Mouse (Mus musculus): Measurements from ENCODE around the gene Agap1. TPM values are rescaled to one million over a fixed set of nuclear protein-coding genes. Genes with fewer than 3 reads are reported as not detected.
A peak's percentile ranks its signal among the peaks of the same experiment; 100 is the strongest.
"Not testable (repeated sequence)": the region's sequence is repeated elsewhere in the genome, so short reads cannot be mapped to it uniquely, and the experiment has no call there.

The Agap1 gene
- polyA plus RNA-seq, 1 experiment from 2014 or later: 11.5 TPM

DNA sequence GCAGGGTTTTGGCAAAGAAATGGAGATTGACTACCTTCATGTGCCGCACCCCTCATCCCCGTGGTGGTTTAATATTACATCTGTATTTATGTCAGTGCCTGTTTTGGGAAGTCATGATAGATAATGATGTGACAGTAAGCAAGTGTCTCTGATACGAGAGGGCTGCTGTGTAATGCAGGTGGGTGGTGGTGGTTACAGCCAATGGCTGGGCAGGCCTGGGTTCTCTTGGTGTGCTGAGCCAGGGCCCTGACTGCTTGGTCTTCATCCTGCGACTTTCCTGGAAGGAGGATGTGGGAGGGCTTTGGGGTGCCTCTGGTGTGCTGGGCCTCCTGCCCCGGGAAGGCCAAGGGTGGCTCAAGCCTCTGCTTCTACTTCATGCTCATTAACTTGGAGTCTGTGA lies 28.2 kb downstream of the Agap1 start:
- no peaks in the 10 kb centered on the region for H3K36me3 ChIP-seq
- 36% methylated on average over 5 of the region's 5 CpGs for WGBS
- H3K27ac ChIP-seq: no peak overlapping the region
- H3K4me3 ChIP-seq: no peak overlapping the region
- H3K9me3 ChIP-seq: no peaks in the 10 kb centered on the region
- H3K27me3 ChIP-seq: no peaks in the 10 kb centered on the region
- H3K4me2 ChIP-seq: no peak overlapping the region
- H3K9ac ChIP-seq: no peak overlapping the region
- ATAC-seq (ENCODE audit: borderline replicate concordance, extremely low read depth, low FRiP score, low TSS enrichment): no peak
- peaks cover 26% of the 10 kb centered on the region for H3K4me1 ChIP-seq

- 85% methylated on average over 6 of the region's 6 CpGs for WGBS
- Histone ChIP-seq H3K9ac (no peak overlapping the region), H3K4me2 (no peak overlapping the region), H3K4me1 (peaks cover 14% of the 10 kb centered on the region), H3K27me3 (no peaks in the 10 kb centered on the region), H3K36me3 (no peaks in the 10 kb centered on the region), H3K27ac (no peak overlapping the region), H3K9me3 (no peaks in the 10 kb centered on the region), H3K4me3 (no peak overlapping the region)
- ATAC-seq (ENCODE audit: borderline replicate concordance, extremely low read depth, low FRiP score, low TSS enrichment): no peak
Observed at GRCm38 (mm10) chr1:89486891-89487290, 32.3 kb downstream of the Agap1 start.

GRCm38 (mm10) chr1:89489111-89489971 lies 34.7 kb downstream of the Agap1 start:
- peaks cover 9% of the 10 kb centered on the region for H3K4me1 ChIP-seq
- no peak overlapping the region for H3K9ac ChIP-seq
- H3K9me3 ChIP-seq: no peaks in the 10 kb centered on the region
- peak; percentile 37; the same call in 1 of the 2 replicates for ATAC-seq (ENCODE audit: borderline replicate concordance, extremely low read depth, low FRiP score, low TSS enrichment)
- H3K4me3 ChIP-seq: no peak overlapping the region
- no peak overlapping the region for H3K4me2 ChIP-seq
- no peaks in the 10 kb centered on the region for H3K36me3 ChIP-seq
- no peak overlapping the region for H3K27ac ChIP-seq
- H3K27me3 ChIP-seq: no peaks in the 10 kb centered on the region
- WGBS: 47% methylated on average over 17 of the region's 17 CpGs

DNA sequence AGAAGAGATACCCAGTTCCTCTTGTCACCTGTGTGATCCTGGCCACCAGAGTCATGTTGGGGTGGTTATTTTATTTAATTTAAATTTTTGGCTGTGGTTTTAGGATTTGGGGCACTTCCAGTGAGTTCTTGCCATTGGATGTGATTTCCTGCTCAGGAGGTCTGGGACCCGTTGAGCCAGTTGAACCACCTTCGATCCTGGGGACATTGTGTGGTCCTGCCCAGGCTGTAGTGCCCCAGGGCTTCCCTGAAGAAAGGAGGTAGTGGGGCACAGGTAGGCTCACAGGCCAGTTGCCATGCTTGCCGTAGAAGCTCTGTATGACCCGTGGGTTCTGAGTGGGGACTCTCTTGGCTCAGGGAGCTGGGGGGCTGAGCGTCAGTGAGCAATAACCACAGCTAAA lies 38.6 kb downstream of the Agap1 start:
- Histone ChIP-seq H3K4me1 (peaks cover 34% of the 10 kb centered on the region), H3K9ac (no peak overlapping the region), H3K4me2 (no peak overlapping the region), H3K27ac (no peak overlapping the region), H3K9me3 (no peaks in the 10 kb centered on the region), H3K4me3 (no peak overlapping the region), H3K36me3 (no peaks in the 10 kb centered on the region), H3K27me3 (no peaks in the 10 kb centered on the region)
- no peak for ATAC-seq (ENCODE audit: borderline replicate concordance, extremely low read depth, low FRiP score, low TSS enrichment)
- whole genome bisulfite sequencing: 77% methylated on average over 5 of the region's 5 CpGs

GRCm38 (mm10) chr1:89494816-89495215 lies 40.2 kb downstream of the Agap1 start:
- Histone ChIP-seq H3K27ac (peak overlapping the region; percentile 51), H3K4me1 (peaks cover 37% of the 10 kb centered on the region), H3K36me3 (no peaks in the 10 kb centered on the region), H3K4me3 (no peak overlapping the region), H3K9ac (no peak overlapping the region), H3K4me2 (no peak overlapping the region), H3K9me3 (no peaks in the 10 kb centered on the region), H3K27me3 (no peaks in the 10 kb centered on the region)
- no peak for ATAC-seq (ENCODE audit: borderline replicate concordance, extremely low read depth, low FRiP score, low TSS enrichment)
- WGBS: 56% methylated on average over 1 of the region's 1 CpGs

DNA sequence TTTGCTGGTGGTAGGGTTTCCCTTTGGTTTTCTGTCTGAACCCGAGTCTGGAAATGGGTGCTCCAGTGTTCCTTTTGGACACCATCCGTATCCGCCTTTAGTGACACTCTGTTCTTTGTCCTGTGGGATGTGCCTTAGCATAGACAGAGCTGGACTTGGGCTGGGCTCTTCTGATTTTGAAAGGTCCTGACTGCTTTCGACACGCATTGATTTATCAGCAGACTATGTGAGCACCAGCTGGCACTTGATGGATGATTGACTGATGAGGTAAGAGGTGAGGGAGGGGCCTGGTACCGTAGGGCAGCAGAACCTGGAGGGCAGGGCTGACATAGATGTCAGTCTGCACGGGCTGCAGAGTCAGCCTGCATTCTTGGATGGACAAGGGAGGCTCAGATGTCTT lies 41.6 kb downstream of the Agap1 start:
- no peaks in the 10 kb centered on the region for H3K9me3 ChIP-seq
- H3K36me3 ChIP-seq: no peaks in the 10 kb centered on the region
- WGBS: 59% methylated on average over 7 of the region's 7 CpGs
- no peak overlapping the region for H3K4me2 ChIP-seq
- no peak overlapping the region for H3K27ac ChIP-seq
- no peak overlapping the region for H3K9ac ChIP-seq
- peaks cover 44% of the 10 kb centered on the region for H3K4me1 ChIP-seq
- no peaks in the 10 kb centered on the region for H3K27me3 ChIP-seq
- no peak overlapping the region for H3K4me3 ChIP-seq
- ATAC-seq (ENCODE audit: borderline replicate concordance, extremely low read depth, low FRiP score, low TSS enrichment): no peak

GRCm38 (mm10) chr1:89500925-89501324 lies 46.3 kb downstream of the Agap1 start:
- Histone ChIP-seq H3K36me3 (no peaks in the 10 kb centered on the region), H3K4me1 (peaks cover 30% of the 10 kb centered on the region), H3K9ac (no peak overlapping the region), H3K27ac (no peak overlapping the region), H3K4me2 (no peak overlapping the region), H3K9me3 (no peaks in the 10 kb centered on the region), H3K27me3 (no peaks in the 10 kb centered on the region), H3K4me3 (no peak overlapping the region)
- no peak for ATAC-seq (ENCODE audit: borderline replicate concordance, extremely low read depth, low FRiP score, low TSS enrichment)
- WGBS: 81% methylated on average over 2 of the region's 2 CpGs

GRCm38 (mm10) chr1:89501346-89501745 lies 46.7 kb downstream of the Agap1 start:
- no peak for ATAC-seq (ENCODE audit: borderline replicate concordance, extremely low read depth, low FRiP score, low TSS enrichment)
- H3K4me3 ChIP-seq: no peak overlapping the region
- peaks cover 26% of the 10 kb centered on the region for H3K4me1 ChIP-seq
- no peaks in the 10 kb centered on the region for H3K36me3 ChIP-seq
- H3K27ac ChIP-seq: no peak overlapping the region
- no peaks in the 10 kb centered on the region for H3K27me3 ChIP-seq
- no peak overlapping the region for H3K9ac ChIP-seq
- H3K4me2 ChIP-seq: no peak overlapping the region
- WGBS: 94% methylated on average over 4 of the region's 4 CpGs
- H3K9me3 ChIP-seq: no peaks in the 10 kb centered on the region

- H3K4me3 ChIP-seq; H3K27me3 ChIP-seq; H3K4me2 ChIP-seq; H3K9ac ChIP-seq; H3K9me3 ChIP-seq; H3K27ac ChIP-seq; ATAC-seq (ENCODE audit: borderline replicate concordance, extremely low read depth, low FRiP score, low TSS enrichment); H3K36me3 ChIP-seq: not testable (repeated sequence)
- peaks cover 24% of the 10 kb centered on the region for H3K4me1 ChIP-seq
Observed at GRCm38 (mm10) chr1:89501891-89502290, 47.3 kb downstream of the Agap1 start.

DNA sequence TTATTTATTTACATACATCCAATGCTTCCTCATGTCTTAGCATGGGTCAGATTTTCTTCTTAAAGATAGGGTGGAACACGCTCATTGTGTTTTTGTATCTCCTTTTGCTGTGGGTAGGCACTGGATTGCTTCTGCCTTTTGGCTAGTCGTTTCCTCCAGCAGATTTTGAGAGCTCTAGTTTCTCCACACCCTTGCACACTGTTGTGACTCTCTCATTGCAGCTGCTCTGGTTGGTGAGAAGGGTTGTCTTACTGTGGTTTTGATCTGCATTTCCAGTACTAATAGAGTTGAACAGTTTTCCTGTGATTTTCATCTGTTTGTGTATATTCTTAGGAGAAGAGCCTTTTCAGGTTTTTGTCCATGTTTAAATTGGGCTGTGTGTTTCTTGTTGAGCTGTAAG lies 54.6 kb downstream of the Agap1 start:
- Histone ChIP-seq H3K9ac (no peak overlapping the region), H3K4me3 (no peak overlapping the region), H3K36me3 (no peaks in the 10 kb centered on the region), H3K4me2 (no peak overlapping the region), H3K27ac (no peak overlapping the region), H3K4me1 (peaks cover 19% of the 10 kb centered on the region), H3K27me3 (no peaks in the 10 kb centered on the region), H3K9me3 (no peaks in the 10 kb centered on the region)
- WGBS: 70% methylated on average over 2 of the region's 2 CpGs
- ATAC-seq (ENCODE audit: borderline replicate concordance, extremely low read depth, low FRiP score, low TSS enrichment): no peak

DNA sequence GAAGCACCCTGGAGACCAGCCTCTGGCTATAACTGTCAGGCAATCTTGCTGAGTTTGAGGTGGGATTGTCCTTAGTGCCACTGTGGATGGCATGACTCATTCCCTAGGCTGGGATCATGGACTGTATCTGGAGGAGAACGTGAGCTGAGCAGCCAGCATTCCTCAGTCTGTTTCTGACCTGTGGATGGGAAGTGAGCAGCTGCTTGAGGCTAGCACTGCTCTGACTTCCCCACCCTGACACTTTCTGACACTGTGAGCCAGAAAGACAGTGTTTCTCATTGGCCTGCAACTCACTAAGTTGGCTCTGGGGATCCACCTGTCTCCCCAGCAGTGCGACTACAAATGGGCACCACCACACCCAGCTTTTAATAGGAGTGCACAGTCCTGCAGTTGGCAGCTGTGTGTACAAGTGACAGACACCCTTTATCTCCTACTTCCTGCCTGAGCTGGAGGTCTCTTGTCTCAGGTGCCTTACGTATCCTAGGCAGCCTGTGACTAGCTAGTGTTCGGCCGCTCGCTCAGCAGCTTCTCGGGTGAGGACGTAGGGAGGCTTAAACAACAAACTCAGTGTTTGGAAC lies 55.2 kb downstream of the Agap1 start:
- no peak overlapping the region for H3K4me2 ChIP-seq
- H3K27ac ChIP-seq: no peak overlapping the region
- H3K9me3 ChIP-seq: no peaks in the 10 kb centered on the region
- H3K36me3 ChIP-seq: no peaks in the 10 kb centered on the region
- no peak overlapping the region for H3K4me3 ChIP-seq
- H3K9ac ChIP-seq: no peak overlapping the region
- no peaks in the 10 kb centered on the region for H3K27me3 ChIP-seq
- H3K4me1 ChIP-seq: peaks cover 19% of the 10 kb centered on the region
- WGBS: 37% methylated on average over 8 of the region's 8 CpGs
- ATAC-seq (ENCODE audit: borderline replicate concordance, extremely low read depth, low FRiP score, low TSS enrichment): no peak

- Histone ChIP-seq H3K27me3 (no peaks in the 10 kb centered on the region), H3K9ac (no peak overlapping the region), H3K27ac (no peak overlapping the region), H3K9me3 (no peaks in the 10 kb centered on the region), H3K4me3 (no peak overlapping the region), H3K4me1 (peaks cover 19% of the 10 kb centered on the region), H3K4me2 (no peak overlapping the region), H3K36me3 (no peaks in the 10 kb centered on the region)
- WGBS: 81% methylated on average over 8 of the region's 8 CpGs
- no peak for ATAC-seq (ENCODE audit: borderline replicate concordance, extremely low read depth, low FRiP score, low TSS enrichment)
Observed at GRCm38 (mm10) chr1:89510731-89511130, 56.1 kb downstream of the Agap1 start.

Data from lung, embryonic 15.5 days (tissue).